Mouse (Mus musculus): ENCODE data around the gene Glb1. TPM values are rescaled to one million over a fixed set of nuclear protein-coding genes. Genes with fewer than 3 reads are reported as not detected.
A peak's percentile ranks its signal among the peaks of the same experiment; 100 is the strongest.

The Glb1 gene
- polyA plus RNA-seq, 1 experiment from 2014 or later: 24.4 TPM

DNA sequence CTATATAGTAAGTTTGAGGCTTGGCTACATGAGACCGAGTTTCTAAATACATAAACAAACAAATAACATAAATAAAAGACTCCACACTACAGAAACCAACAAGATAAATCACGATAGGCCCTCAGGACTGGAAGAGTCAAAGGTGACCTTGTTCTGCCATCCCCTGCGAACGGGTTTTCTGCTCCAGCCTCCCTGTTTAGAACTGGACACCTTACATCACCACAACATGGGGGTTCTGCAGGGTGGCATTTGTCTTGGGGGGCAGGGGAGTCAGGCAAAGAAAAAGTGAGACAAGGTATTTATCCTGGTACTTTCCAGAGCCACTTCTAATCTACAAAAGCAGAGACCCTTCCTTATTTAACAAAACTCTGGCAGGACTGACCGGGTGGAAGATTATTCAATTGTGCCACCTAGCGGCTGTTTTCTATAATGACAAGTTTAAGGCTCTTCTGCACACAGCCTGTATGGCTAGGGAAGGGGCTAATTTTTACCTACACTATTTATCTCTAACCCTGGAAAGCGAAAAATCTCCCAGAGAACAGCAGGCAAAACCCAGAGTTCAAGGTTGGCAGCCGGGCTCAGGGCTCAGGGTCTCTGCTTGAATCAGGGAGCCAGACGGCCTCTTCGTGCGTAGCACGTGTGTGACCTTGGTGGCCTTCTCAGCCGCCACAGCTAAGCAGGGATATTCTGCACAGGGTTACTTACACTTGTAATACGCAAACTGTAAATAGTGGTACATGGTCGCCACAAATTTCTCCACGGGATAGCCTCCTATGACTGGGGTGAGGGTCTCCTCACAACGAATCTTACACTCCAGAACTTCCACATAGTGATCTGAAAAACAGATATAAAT lies 19.8 kb upstream of the Glb1 start:
- Histone ChIP-seq H3K4me2 (ENCODE audit: low read depth, severe bottlenecking) (no peak overlapping the region), H3K4me3 (ENCODE audit: low read depth, low read length) (no peak overlapping the region), H3K9ac (ENCODE audit: low read length) (no peak overlapping the region), H3K27ac (replicated peaks; ENCODE audit: low read depth, low read length) (no peak overlapping the region), H3K9me3 (ENCODE audit: control insufficient read depth, low read length) (no peaks in the 10 kb centered on the region), H3K4me1 (ENCODE audit: control insufficient read depth, insufficient read depth, low read length) (no peaks in the 10 kb centered on the region), H3K36me3 (ENCODE audit: control insufficient read depth, insufficient read depth, low read length) (0 out of 2 replicates have a peak, but pooled peaks cover 2% of the 10 kb centered on the region), H3K27me3 (ENCODE audit: control insufficient read depth, insufficient read depth, low read length) (no peaks in the 10 kb centered on the region)
- ATAC-seq (ENCODE audit: insufficient number of reproducible peaks, low FRiP score, low TSS enrichment, low read depth) (peak; percentile 69; the same call in 1 of the 2 replicates), DNase-seq (ENCODE audit: low spot score) (peak; percentile 55)
- WGBS: 75% methylated on average over 17 of the region's 17 CpGs

- WGBS: 78% methylated on average over 17 of the region's 17 CpGs
- no peak overlapping the region for H3K9ac ChIP-seq (ENCODE audit: low read length)
- H3K27ac ChIP-seq (replicated peaks; ENCODE audit: low read depth, low read length): no peak overlapping the region
- H3K4me3 ChIP-seq (ENCODE audit: low read depth, low read length): no peak overlapping the region
- H3K4me2 ChIP-seq (ENCODE audit: low read depth, severe bottlenecking): no peak overlapping the region
- H3K9me3 ChIP-seq (ENCODE audit: control insufficient read depth, low read length): no peaks in the 10 kb centered on the region
- DNase-seq (ENCODE audit: low spot score) (no peak), ATAC-seq (ENCODE audit: insufficient number of reproducible peaks, low FRiP score, low TSS enrichment, low read depth) (no peak)
- H3K4me1 ChIP-seq (ENCODE audit: control insufficient read depth, insufficient read depth, low read length): no peaks in the 10 kb centered on the region
- H3K36me3 ChIP-seq (ENCODE audit: control insufficient read depth, insufficient read depth, low read length): no peaks in the 10 kb centered on the region
- H3K27me3 ChIP-seq (ENCODE audit: control insufficient read depth, insufficient read depth, low read length): no peaks in the 10 kb centered on the region
Measured at GRCm38 (mm10) chr9:114382936-114383710, 17.8 kb upstream of the Glb1 start.

DNA sequence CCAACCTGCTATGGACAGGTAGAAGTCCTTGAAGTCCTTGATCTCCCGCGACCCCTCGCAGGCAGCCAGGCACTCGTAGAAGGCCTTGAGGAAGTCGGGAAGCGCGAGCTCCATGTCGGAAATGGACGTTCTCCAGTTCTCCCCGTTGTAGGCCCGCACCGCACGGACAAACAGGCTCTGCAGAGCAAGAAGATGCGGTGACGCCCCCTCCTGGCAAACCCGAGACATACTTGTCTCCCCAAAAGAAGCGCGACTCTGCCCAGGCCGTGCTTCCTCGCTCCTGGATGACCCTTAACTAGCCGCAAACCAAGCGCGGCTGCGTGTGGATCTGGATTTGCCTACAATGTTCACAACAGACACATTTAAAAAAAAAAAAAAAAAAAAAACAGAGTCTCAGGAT lies 16.2 kb upstream of the Glb1 start:
- Histone ChIP-seq H3K27me3 (ENCODE audit: control insufficient read depth, insufficient read depth, low read length) (no peaks in the 10 kb centered on the region), H3K9me3 (ENCODE audit: control insufficient read depth, low read length) (no peaks in the 10 kb centered on the region), H3K27ac (replicated peaks; ENCODE audit: low read depth, low read length) (no peak overlapping the region), H3K4me3 (ENCODE audit: low read depth, low read length) (no peak overlapping the region), H3K9ac (ENCODE audit: low read length) (no peak overlapping the region), H3K4me1 (ENCODE audit: control insufficient read depth, insufficient read depth, low read length) (no peaks in the 10 kb centered on the region), H3K4me2 (ENCODE audit: low read depth, severe bottlenecking) (no peak overlapping the region), H3K36me3 (ENCODE audit: control insufficient read depth, insufficient read depth, low read length) (no peaks in the 10 kb centered on the region)
- 93% methylated on average over 24 of the region's 24 CpGs for WGBS
- ATAC-seq (ENCODE audit: insufficient number of reproducible peaks, low FRiP score, low TSS enrichment, low read depth): no peak
- DNase-seq (ENCODE audit: low spot score): no peak

DNA sequence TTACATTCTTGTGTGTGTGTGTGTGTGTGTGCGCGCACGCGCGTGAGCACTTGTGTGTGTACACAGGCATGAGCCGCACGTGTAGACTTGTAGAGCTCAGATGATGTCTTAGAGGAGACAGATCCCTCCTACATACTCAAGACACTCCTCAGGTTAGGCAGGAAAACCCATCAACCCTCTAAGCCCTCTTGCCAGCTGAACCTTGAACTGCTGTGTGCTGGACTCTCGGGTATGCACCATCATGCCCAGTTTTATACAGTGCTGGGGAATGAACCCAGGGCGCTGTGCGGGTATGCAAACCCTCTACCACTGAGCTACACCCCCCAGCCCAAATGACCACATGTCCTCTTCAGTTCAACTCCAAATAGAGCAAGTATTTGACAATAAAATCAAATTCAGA lies 15.7 kb upstream of the Glb1 start:
- no peaks in the 10 kb centered on the region for H3K36me3 ChIP-seq (ENCODE audit: control insufficient read depth, insufficient read depth, low read length)
- no peaks in the 10 kb centered on the region for H3K27me3 ChIP-seq (ENCODE audit: control insufficient read depth, insufficient read depth, low read length)
- H3K4me2 ChIP-seq (ENCODE audit: low read depth, severe bottlenecking): no peak overlapping the region
- H3K9me3 ChIP-seq (ENCODE audit: control insufficient read depth, low read length): no peaks in the 10 kb centered on the region
- no peak overlapping the region for H3K9ac ChIP-seq (ENCODE audit: low read length)
- no peak overlapping the region for H3K27ac ChIP-seq (replicated peaks; ENCODE audit: low read depth, low read length)
- H3K4me3 ChIP-seq (ENCODE audit: low read depth, low read length): no peak overlapping the region
- WGBS: 97% methylated on average over 10 of the region's 10 CpGs
- DNase-seq (ENCODE audit: low spot score) (no peak), ATAC-seq (ENCODE audit: insufficient number of reproducible peaks, low FRiP score, low TSS enrichment, low read depth) (no peak)
- H3K4me1 ChIP-seq (ENCODE audit: control insufficient read depth, insufficient read depth, low read length): no peaks in the 10 kb centered on the region

DNA sequence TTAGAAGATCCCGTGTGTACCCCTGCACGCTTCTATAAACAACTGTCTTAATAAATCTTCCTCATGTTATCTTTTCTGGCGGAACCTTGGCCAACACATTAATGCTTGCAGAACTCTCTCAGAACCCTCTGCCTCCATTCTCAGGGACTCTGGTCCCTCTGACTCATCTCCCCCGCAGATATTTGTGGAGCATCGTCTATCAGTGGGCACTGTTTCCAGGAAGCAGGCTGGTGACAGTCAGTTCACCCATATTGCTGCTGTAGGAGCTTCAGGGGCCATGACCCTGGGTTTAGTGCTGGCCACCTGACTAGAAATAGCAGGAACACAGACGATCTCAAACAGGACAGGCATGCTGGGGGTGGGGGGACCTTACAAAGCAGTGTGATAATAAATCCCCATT lies 13.8 kb upstream of the Glb1 start:
- WGBS: 54% methylated on average over 6 of the region's 6 CpGs
- Histone ChIP-seq H3K4me1 (ENCODE audit: control insufficient read depth, insufficient read depth, low read length) (no peaks in the 10 kb centered on the region), H3K4me2 (ENCODE audit: low read depth, severe bottlenecking) (no peak overlapping the region), H3K27ac (replicated peaks; ENCODE audit: low read depth, low read length) (no peak overlapping the region), H3K4me3 (ENCODE audit: low read depth, low read length) (no peak overlapping the region), H3K36me3 (ENCODE audit: control insufficient read depth, insufficient read depth, low read length) (no peaks in the 10 kb centered on the region), H3K27me3 (ENCODE audit: control insufficient read depth, insufficient read depth, low read length) (no peaks in the 10 kb centered on the region), H3K9me3 (ENCODE audit: control insufficient read depth, low read length) (no peaks in the 10 kb centered on the region), H3K9ac (ENCODE audit: low read length) (no peak overlapping the region)
- ATAC-seq (ENCODE audit: insufficient number of reproducible peaks, low FRiP score, low TSS enrichment, low read depth) (no peak), DNase-seq (ENCODE audit: low spot score) (no peak)

- H3K4me2 ChIP-seq (ENCODE audit: low read depth, severe bottlenecking): no peak overlapping the region
Measured at GRCm38 (mm10) chr9:114388288-114388687, 12.6 kb upstream of the Glb1 start.

GRCm38 (mm10) chr9:114388701-114389370 lies 12.0 kb upstream of the Glb1 start:
- Histone ChIP-seq H3K4me3 (ENCODE audit: low read depth, low read length) (no peak overlapping the region), H3K27me3 (ENCODE audit: control insufficient read depth, insufficient read depth, low read length) (no peaks in the 10 kb centered on the region), H3K4me1 (ENCODE audit: control insufficient read depth, insufficient read depth, low read length) (no peaks in the 10 kb centered on the region), H3K27ac (replicated peaks; ENCODE audit: low read depth, low read length) (no peak overlapping the region), H3K4me2 (ENCODE audit: low read depth, severe bottlenecking) (no peak overlapping the region), H3K36me3 (ENCODE audit: control insufficient read depth, insufficient read depth, low read length) (no peaks in the 10 kb centered on the region), H3K9me3 (ENCODE audit: control insufficient read depth, low read length) (no peaks in the 10 kb centered on the region), H3K9ac (ENCODE audit: low read length) (no peak overlapping the region)
- 70% methylated on average over 3 of the region's 3 CpGs for WGBS
- ATAC-seq (ENCODE audit: insufficient number of reproducible peaks, low FRiP score, low TSS enrichment, low read depth) (no peak), DNase-seq (ENCODE audit: low spot score) (no peak)

More at GRCm38 (mm10) chr9:114388288-114388687, 12.6 kb upstream of the Glb1 start:
- ATAC-seq (ENCODE audit: insufficient number of reproducible peaks, low FRiP score, low TSS enrichment, low read depth): no peak
- 79% methylated on average over 8 of the region's 8 CpGs for WGBS
- no peak overlapping the region for H3K9ac ChIP-seq (ENCODE audit: low read length)
- no peak overlapping the region for H3K27ac ChIP-seq (replicated peaks; ENCODE audit: low read depth, low read length)
- no peaks in the 10 kb centered on the region for H3K27me3 ChIP-seq (ENCODE audit: control insufficient read depth, insufficient read depth, low read length)
- no peaks in the 10 kb centered on the region for H3K4me1 ChIP-seq (ENCODE audit: control insufficient read depth, insufficient read depth, low read length)
- H3K9me3 ChIP-seq (ENCODE audit: control insufficient read depth, low read length): no peaks in the 10 kb centered on the region
- DNase-seq (ENCODE audit: low spot score): no peak
- H3K36me3 ChIP-seq (ENCODE audit: control insufficient read depth, insufficient read depth, low read length): no peaks in the 10 kb centered on the region
- no peak overlapping the region for H3K4me3 ChIP-seq (ENCODE audit: low read depth, low read length)

GRCm38 (mm10) chr9:114389371-114389904 lies 11.4 kb upstream of the Glb1 start:
- H3K9me3 ChIP-seq (ENCODE audit: control insufficient read depth, low read length): no peaks in the 10 kb centered on the region
- no peak overlapping the region for H3K27ac ChIP-seq (replicated peaks; ENCODE audit: low read depth, low read length)
- no peaks in the 10 kb centered on the region for H3K4me1 ChIP-seq (ENCODE audit: control insufficient read depth, insufficient read depth, low read length)
- peak overlapping the region; percentile 84 for H3K4me2 ChIP-seq (ENCODE audit: low read depth, severe bottlenecking)
- WGBS: 72% methylated on average over 8 of the region's 8 CpGs
- H3K9ac ChIP-seq (ENCODE audit: low read length): no peak overlapping the region
- ATAC-seq (ENCODE audit: insufficient number of reproducible peaks, low FRiP score, low TSS enrichment, low read depth): peak; percentile 18; the same call in 1 of the 2 replicates
- peak; percentile 36 for DNase-seq (ENCODE audit: low spot score)
- no peaks in the 10 kb centered on the region for H3K36me3 ChIP-seq (ENCODE audit: control insufficient read depth, insufficient read depth, low read length)
- H3K4me3 ChIP-seq (ENCODE audit: low read depth, low read length): peak overlapping the region; percentile 69
- H3K27me3 ChIP-seq (ENCODE audit: control insufficient read depth, insufficient read depth, low read length): no peaks in the 10 kb centered on the region
